Mouse (Mus musculus): Measurements from ENCODE around the gene Frmd4b. TPM values are rescaled to one million over a fixed set of nuclear protein-coding genes. Genes with fewer than 3 reads are reported as not detected.

Frmd4b gene
- polyA plus RNA-seq (2014; fragmentation: Illumina TruSeq; extraction: RNeasy Lipid Tissue Mini Kit (QIAGEN cat#74804); ENCODE audit: low read depth, low replicate concordance), result 15.4 TPM

GRCm38 (mm10) chr6:97617266-97617743, at the start of gene Frmd4b:
Frmd4b (minus strand) TSS chr6:97617541.

GRCm38 (mm10) chr6:97252711-97253221, 364.6 kb downstream of the Frmd4b start, which contains the start of gene Lmod3:
Lmod3 (minus strand) TSS chr6:97252759.

Other genes starting within 250 kb of the Frmd4b start
- gene Mitf, start 189.5 kb upstream of the Frmd4b start, polyA plus RNA-seq (2014; fragmentation: Illumina TruSeq; extraction: RNeasy Lipid Tissue Mini Kit (QIAGEN cat#74804); ENCODE audit: low read depth, low replicate concordance), result 1.9 TPM

Data from testis, adult 10 weeks (tissue).